Mouse (Mus musculus) olfactory bulb, adult 2 months (tissue): ENCODE data around the gene C9orf72. TPM values are rescaled to one million over a fixed set of nuclear protein-coding genes. Genes with fewer than 3 reads are reported as not detected.
"Not testable (repeated sequence)": the region's sequence is repeated elsewhere in the genome, so short reads cannot be mapped to it uniquely, and the experiment has no call there.

Source experiments
- H3K27ac ChIP-seq: fragments of 200-500 bp; 2 replicates; pipeline ENCODE4 v1.5.1; 2012; ENCODE audit warnings: low read depth, low read length; ENCODE audit not compliant: insufficient read depth
- H3K4me1 ChIP-seq: fragments of 200-500 bp; 2 replicates; pipeline ENCODE4 v1.6.1; 2012; ENCODE audit warnings: low read length; ENCODE audit not compliant: control insufficient read depth, insufficient read depth
- H3K4me3 ChIP-seq: fragments of 200-500 bp; 2 replicates; pipeline ENCODE4 v1.5.1; 2012; ENCODE audit warnings: mild to moderate bottlenecking, low read depth, low read length, moderate library complexity; ENCODE audit not compliant: insufficient read depth
- CTCF ChIP-seq: fragments of 200-500 bp; IDR thresholded peaks from 2 replicates; pipeline ENCODE4 v1.5.1; 2012; ENCODE audit warnings: low read depth, mild to moderate bottlenecking, low read length, moderate library complexity; ENCODE audit not compliant: insufficient read depth
- POLR2A ChIP-seq: fragments of 200-500 bp; IDR thresholded peaks from 2 replicates; pipeline ENCODE4 v1.6.1; 2012; ENCODE audit warnings: mild to moderate bottlenecking, low read depth, low read length, moderate library complexity; ENCODE audit not compliant: insufficient read depth
- WGBS: fragments of 180-500 bp; shearing (Covaris S2); methylation state at CpG from one replicate; pipeline ENCODE4 v1.1.7; 2018; 5-methylcytosine and 5-hydroxymethylcytosine counted together
- polyA plus RNA-seq: library from polyadenylated mRNA; stranded (reverse); fragments of >200 nt; gene quantifications from 2 replicates; pipeline ENCODE4 v1.2.4, GENCODE M21; 2012; ENCODE audit warnings: low replicate concordance; ENCODE audit not compliant: missing spikeins, insufficient read depth, insufficient read length

The C9orf72 gene
- not detected in 2 replicates for polyA plus RNA-seq

DNA sequence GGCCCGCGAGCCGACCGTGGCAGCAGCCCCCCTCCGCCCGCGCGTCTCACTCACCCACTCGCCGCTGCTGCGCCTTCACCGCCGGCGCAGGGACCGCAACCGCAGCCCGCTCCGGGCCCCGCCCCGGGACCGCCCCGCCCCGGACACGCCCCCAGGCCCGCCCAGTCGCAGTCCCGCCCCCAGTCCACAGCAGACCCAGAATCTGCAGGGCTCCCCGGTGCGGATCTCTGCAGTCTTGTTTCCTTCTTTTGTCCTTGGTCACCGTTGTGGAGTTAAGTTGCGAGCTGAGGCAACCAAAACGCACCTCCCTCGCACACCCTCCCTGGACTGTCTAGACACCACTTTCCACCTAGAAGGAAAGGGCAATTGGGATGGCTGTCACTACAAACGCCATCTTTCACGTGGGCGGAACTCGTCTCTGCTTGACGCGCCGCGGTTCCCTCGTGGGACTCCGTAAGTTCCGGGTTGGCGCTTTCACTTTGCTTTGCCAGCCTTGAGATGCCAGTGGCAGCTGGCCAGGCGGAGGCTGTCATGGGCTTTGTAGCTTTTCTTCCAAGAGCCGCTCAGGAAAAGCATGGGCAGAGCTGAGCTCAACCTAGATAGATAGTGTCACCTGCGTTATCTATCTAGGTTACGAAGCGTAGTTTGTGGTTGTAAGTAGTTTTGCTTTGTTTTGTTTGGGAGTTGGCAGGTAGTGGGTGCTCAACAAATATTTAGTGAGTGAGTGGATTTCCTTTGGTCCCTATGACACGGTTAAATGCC lies at the start of gene C9orf72:
C9orf72 (minus strand) TSS at position 442 of the 762 bp plus-strand sequence.
- under 1% methylated on average over 50 of the region's 51 CpGs for WGBS
- peak; percentile 76 for TF ChIP-seq POLR2A
- no peak for TF ChIP-seq CTCF
- no peaks in the 10 kb centered on the region for H3K4me1 ChIP-seq
- H3K4me3 ChIP-seq = peak within 1 kb of the TSS; percentile 87
- H3K27ac ChIP-seq = peak within 1 kb of the TSS; percentile 70

DNA sequence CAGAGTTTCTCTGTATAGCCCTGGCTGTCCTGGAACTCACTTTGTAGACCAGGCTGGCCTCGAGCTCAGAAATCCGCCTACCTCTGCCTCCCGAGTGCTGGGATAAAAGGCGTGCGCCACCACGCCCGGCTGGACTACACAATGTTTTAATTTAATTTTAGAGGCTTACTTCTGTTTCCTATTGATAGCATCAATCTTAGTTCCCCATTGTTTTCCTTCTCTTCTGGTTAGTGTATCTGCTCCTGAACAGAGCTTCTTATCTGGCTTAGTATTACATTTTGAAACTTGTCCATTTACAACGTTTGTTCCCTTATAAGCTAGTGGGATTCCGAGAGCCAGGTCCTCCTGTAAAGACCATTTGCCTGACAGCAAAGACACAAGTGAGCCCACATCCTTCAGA lies 33.0 kb upstream of the C9orf72 start:
- WGBS = 83% methylated on average over 9 of the region's 9 CpGs
- no peaks in the 10 kb centered on the region for H3K4me1 ChIP-seq

DNA sequence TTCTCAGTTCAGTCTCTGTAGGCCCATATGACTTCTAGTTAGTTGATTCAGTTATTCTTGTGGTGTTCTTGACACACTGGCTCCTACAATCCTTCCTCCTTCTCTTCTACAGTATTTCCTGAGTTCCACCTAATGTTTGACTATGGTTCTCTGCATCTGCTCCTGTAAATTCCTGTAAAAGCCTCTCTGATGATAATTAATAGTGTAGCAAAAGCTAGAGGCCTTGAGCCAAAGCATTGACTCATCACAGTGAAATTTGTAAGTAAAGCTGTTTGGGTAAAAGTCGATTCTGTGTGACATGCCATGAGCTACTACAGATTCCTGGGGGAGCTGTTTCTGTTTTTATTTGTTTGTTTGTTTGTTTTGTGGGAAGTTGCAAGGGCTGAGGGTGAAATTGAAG lies 18.0 kb upstream of the C9orf72 start:
- 31% methylated on average over 1 of the region's 1 CpGs for WGBS
- Histone ChIP-seq H3K4me1 (no peaks in the 10 kb centered on the region), H3K27ac (no peak overlapping the region), H3K4me3 (no peak overlapping the region)
- TF ChIP-seq POLR2A = no peak
- no peak for TF ChIP-seq CTCF

More for the DNA sequence above, 33.0 kb upstream of the C9orf72 start:
- Histone ChIP-seq H3K4me3 (no peak overlapping the region), H3K27ac (no peak overlapping the region)
- TF ChIP-seq POLR2A = no peak
- no peak for TF ChIP-seq CTCF

DNA sequence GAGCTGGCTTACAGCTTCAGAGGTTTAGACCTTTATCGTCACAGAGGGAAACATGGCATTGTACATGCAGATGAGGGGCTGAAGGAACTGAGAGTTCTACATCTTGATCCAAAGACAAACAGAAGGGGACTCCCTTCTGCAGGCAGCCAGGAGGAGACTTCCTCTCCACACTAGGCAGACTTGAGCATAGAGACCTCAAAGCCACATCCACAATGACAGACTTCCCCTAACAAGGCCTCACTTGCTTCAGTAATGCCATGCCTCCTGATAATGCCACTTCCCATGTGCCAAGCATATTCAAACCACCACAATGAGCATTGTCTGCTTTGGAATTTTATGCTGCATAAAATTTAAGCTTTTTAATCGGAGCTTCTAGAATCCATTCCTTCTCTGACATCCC lies 15.8 kb upstream of the C9orf72 start:
- TF ChIP-seq POLR2A (no peak), CTCF (no peak)
- 78% methylated on average over 2 of the region's 2 CpGs for WGBS
- no peak overlapping the region for H3K27ac ChIP-seq
- H3K4me1 ChIP-seq = no peaks in the 10 kb centered on the region
- no peak overlapping the region for H3K4me3 ChIP-seq

DNA sequence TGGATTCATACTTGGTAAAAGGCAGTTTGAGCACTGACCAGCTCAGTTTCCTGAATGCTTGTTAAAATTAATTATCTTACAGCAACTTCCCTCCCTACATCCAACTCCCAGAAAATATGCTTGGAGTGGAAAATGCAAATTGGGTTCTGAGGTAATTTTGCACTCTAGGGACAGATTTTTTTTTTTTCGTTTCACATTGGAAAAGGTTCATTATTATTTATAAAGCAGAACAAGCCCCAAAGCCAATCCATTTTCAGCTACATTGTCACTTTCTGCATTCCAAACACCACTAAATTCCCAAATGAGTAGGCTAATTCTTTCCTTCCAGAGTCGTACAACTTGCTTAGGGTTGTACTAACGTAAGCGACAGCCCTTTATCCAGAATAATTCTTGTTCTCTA lies 12.7 kb upstream of the C9orf72 start:
- WGBS = 65% methylated on average over 4 of the region's 4 CpGs
- H3K4me1 ChIP-seq = no peaks in the 10 kb centered on the region
- TF ChIP-seq CTCF = no peak
- TF ChIP-seq POLR2A = no peak
- H3K4me3 ChIP-seq = no peak overlapping the region
- H3K27ac ChIP-seq = no peak overlapping the region

DNA sequence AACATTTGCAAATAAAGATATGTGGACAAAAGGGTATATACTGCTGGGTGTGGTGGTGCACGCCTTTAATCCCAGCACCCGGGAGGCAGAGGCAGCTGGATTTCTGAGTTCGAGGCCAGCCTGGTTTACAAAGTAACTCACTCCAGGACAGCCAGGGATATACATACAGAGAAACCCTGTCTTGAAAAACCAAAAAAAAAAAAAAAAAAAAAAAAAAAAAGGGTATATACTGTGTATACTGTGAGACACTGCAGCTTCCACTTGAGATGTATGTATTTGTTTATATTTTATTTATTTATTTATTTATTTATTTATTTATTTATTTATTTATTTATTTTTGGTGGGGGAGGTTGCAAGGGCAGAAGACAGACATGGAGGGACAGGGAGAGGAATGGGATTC lies 12.3 kb upstream of the C9orf72 start:
- WGBS = 89% methylated on average over 3 of the region's 3 CpGs
- not testable (repeated sequence) for H3K4me1 ChIP-seq, H3K27ac ChIP-seq, H3K4me3 ChIP-seq

DNA sequence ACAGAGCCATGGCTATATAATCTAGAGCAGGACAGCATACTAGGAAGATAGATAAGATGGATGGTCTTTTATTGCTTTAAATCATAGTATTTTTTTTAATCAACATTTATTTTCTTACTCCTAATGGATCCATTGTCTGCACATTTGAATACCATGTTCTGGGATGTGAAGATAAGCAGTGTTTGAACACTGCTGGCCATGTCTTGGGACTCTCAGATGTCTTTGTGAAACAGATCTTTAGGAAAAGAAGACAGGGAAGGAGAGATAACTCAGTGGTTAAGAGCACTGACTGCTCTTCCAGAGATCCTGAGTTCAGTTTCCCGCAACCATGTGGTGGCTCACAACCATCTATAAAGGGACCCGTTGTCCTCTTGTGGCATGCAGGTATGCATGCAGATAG lies 10.3 kb upstream of the C9orf72 start:
- WGBS = 95% methylated on average over 2 of the region's 2 CpGs
- TF ChIP-seq CTCF (no peak), POLR2A (no peak)
- H3K4me1 ChIP-seq = no peaks in the 10 kb centered on the region
- H3K27ac ChIP-seq = no peak overlapping the region
- no peak overlapping the region for H3K4me3 ChIP-seq

DNA sequence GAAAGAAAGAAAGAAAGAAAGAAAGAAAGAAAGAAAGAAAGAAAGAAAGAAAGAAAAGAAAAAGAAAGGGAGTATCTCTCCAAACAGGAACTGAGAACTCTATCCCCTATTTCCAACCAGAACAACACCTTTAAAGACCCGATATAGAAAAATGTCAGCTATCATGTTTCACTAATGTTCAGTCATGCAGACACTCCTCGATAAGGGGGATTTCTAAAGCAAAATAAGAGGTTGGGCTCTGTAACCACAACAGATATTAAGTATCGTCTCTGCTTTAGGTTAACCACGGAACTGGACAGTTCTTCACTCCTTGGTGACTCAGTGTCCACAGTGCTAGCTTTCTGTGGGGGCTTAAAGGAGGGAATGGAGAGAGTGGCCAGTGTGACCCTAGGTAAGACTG lies 2.3 kb upstream of the C9orf72 start:
- 67% methylated on average over 4 of the region's 4 CpGs for WGBS
- Histone ChIP-seq H3K4me3 (no peak overlapping the region), H3K4me1 (no peaks in the 10 kb centered on the region), H3K27ac (no peak overlapping the region)
- TF ChIP-seq POLR2A (no peak), CTCF (no peak)

DNA sequence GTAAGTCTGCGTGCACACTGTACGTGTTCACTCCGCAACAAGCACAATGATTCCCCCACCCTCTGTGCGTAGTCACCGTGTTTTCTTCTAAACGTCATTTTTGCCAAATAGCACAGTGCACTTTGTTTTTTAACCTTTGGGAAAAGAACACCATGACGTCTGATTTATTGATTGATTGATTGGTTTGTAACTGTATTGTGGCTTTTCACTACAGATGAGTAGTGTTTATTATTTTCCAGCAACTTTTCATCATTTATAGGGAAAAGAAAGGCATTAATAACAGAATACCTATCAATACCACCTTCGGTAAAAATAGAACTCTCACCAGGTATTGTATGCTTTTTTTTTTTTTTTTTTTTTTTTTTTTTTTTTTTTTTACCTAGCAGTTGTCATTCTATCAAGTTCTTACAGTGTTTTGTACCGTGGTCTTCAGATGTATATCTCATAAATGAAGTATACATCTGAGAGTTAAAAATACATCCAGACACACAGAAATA lies 569 bp upstream of the C9orf72 start:
- no peaks in the 10 kb centered on the region for H3K4me1 ChIP-seq
- H3K4me3 ChIP-seq = peak overlapping the region; percentile 87
- peak overlapping the region; percentile 70 for H3K27ac ChIP-seq
- WGBS = 9% methylated on average over 9 of the region's 9 CpGs
- TF ChIP-seq CTCF = no peak
- TF ChIP-seq POLR2A = no peak
